Mouse (Mus musculus) common myeloid progenitor, adult 5-6 weeks (primary cell): ENCODE measurements around the gene Efcab12. TPM values are rescaled to one million over a fixed set of nuclear protein-coding genes. Genes with fewer than 3 reads are reported as not detected.
"Not testable (repeated sequence)": the region's sequence is repeated elsewhere in the genome, so short reads cannot be mapped to it uniquely, and the experiment has no call there.

Source experiments
- ATAC-seq: replicated peaks from 2 replicates; pipeline ENCODE4 v1.8.0; 2016; ENCODE audit warnings: low read depth, mild to moderate bottlenecking, moderate TSS enrichment, inconsistent platforms; ENCODE audit not compliant: poor library complexity, severe bottlenecking
- total RNA-seq: library from RNA; stranded (forward); fragments of 200-1000, 187-1606 nt; gene quantifications from 2 replicates; pipeline ENCODE4 v1.2.3, GENCODE M21; 2017

The Efcab12 gene
- 0.41 TPM in 1 of 2 replicates, not detected in the other for total RNA-seq

GRCm38 (mm10) chr6:115838161-115838597, at the start of gene Efcab12:
TSS of gene Efcab12 (minus strand) at chr6:115838412.
- peak; percentile 99 for ATAC-seq

- ATAC-seq: peak; percentile 84
These were observed 48.7 kb upstream of the Efcab12 start for GRCm38 (mm10) chr6:115886894-115887293.

GRCm38 (mm10) chr6:115884018-115884417, 45.8 kb upstream of the Efcab12 start:
- no peak for ATAC-seq

- ATAC-seq: no peak
These were observed 42.5 kb upstream of the Efcab12 start for GRCm38 (mm10) chr6:115880751-115881150.

- ATAC-seq: no peak
These were observed 41.5 kb upstream of the Efcab12 start for GRCm38 (mm10) chr6:115879736-115880135.

GRCm38 (mm10) chr6:115878694-115879093, 40.5 kb upstream of the Efcab12 start:
- ATAC-seq: no peak

- ATAC-seq: no peak
These were observed 39.0 kb upstream of the Efcab12 start for GRCm38 (mm10) chr6:115877239-115877638.

GRCm38 (mm10) chr6:115871318-115871717, 33.1 kb upstream of the Efcab12 start:
- ATAC-seq: not testable (repeated sequence)

- ATAC-seq: not testable (repeated sequence)
These were observed 28.9 kb upstream of the Efcab12 start for GRCm38 (mm10) chr6:115867157-115867556.

GRCm38 (mm10) chr6:115865246-115865645, 27.0 kb upstream of the Efcab12 start:
- ATAC-seq: no peak

- ATAC-seq: no peak
These were observed 25.2 kb upstream of the Efcab12 start for GRCm38 (mm10) chr6:115863340-115863841.

GRCm38 (mm10) chr6:115860027-115860556, 21.9 kb upstream of the Efcab12 start:
- ATAC-seq: no peak

- ATAC-seq: no peak
These were observed 21.0 kb upstream of the Efcab12 start for GRCm38 (mm10) chr6:115859258-115859657.

GRCm38 (mm10) chr6:115856361-115856745, 18.1 kb upstream of the Efcab12 start:
- ATAC-seq: no peak

- no peak for ATAC-seq
These were observed 17.6 kb upstream of the Efcab12 start for GRCm38 (mm10) chr6:115855733-115856360.

- no peak for ATAC-seq
These were observed 16.2 kb upstream of the Efcab12 start for GRCm38 (mm10) chr6:115854432-115854831.

- no peak for ATAC-seq
These were observed 15.8 kb upstream of the Efcab12 start for GRCm38 (mm10) chr6:115853985-115854384.

- ATAC-seq: peak; percentile 96
These were observed 15.0 kb upstream of the Efcab12 start, which contains the start of the genes Mbd4 and Ift122 for GRCm38 (mm10) chr6:115853091-115853813. TSS of gene Mbd4 (minus strand) at chr6:115853371. TSS of gene Ift122 (plus strand) at chr6:115853470.

- no peak for ATAC-seq
These were observed 14.4 kb upstream of the Efcab12 start for GRCm38 (mm10) chr6:115852446-115853090.

GRCm38 (mm10) chr6:115848598-115849304, 10.5 kb upstream of the Efcab12 start:
- no peak for ATAC-seq
